Mouse (Mus musculus): Measurements from ENCODE around the gene Rnf149. TPM values are rescaled to one million over a fixed set of nuclear protein-coding genes. Genes with fewer than 3 reads are reported as not detected.
A peak's percentile ranks its signal among the peaks of the same experiment; 100 is the strongest.
"Not testable (repeated sequence)": the region's sequence is repeated elsewhere in the genome, so short reads cannot be mapped to it uniquely, and the experiment has no call there.

Gene Rnf149
- 22.1 and 22.5 TPM in 2 replicates for polyA plus RNA-seq (2012; rRNA removed)

DNA sequence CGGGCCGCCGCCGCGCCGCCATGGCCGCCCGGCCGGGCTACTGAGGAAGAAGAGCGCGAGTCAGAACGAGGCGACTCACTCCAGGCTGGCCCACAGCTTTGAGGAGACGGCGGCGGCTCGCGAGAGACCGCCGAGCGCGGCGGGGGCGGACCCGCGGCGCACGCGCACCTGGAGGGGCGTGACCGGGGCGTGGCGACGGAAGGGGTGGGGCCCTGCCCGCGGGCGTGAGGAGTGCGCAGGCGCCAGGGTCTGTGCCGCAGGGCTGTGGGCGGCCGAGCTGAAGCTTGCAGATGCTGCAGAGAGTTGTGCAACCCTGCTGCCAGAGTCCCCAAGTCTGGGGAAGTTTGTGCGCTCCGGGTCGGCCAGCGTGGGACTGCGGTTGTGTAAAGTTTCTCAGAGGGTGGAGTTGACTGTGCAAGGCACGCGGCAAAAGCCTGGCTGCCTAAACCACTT lies at the start of gene Rnf149:
Gene Rnf149, minus strand, starts transcription at position 153 of the 453 bp plus-strand sequence.
- DNase-seq (ENCODE audit: low spot score), result peak; percentile 98

- no peak for DNase-seq (ENCODE audit: low spot score)
These were observed 48.3 kb upstream of the Rnf149 start for GRCm38 (mm10) chr1:39625491-39625890.

GRCm38 (mm10) chr1:39623729-39624128 lies 46.5 kb upstream of the Rnf149 start:
- DNase-seq (ENCODE audit: low spot score), result no peak

DNA sequence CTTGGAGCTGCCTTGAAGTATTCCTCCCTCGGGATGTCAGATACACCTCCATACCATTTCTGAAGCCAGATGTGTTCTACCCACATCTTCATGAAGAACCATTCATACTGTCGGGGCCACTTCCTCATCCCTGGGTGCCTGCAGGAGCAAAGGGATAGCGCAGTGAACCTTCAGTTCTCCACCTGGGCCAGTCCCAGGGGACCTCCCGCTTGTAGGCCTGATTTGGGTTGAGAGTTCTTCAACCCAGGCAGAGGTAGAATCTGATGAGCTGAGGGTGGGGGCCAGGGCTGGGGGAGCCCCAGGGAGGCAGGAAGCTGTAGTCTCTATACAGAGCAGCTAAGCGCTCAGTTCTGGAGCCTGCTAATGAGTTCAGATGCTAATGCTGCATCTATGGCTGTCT lies 45.9 kb upstream of the Rnf149 start:
- no peak for DNase-seq (ENCODE audit: low spot score)

DNA sequence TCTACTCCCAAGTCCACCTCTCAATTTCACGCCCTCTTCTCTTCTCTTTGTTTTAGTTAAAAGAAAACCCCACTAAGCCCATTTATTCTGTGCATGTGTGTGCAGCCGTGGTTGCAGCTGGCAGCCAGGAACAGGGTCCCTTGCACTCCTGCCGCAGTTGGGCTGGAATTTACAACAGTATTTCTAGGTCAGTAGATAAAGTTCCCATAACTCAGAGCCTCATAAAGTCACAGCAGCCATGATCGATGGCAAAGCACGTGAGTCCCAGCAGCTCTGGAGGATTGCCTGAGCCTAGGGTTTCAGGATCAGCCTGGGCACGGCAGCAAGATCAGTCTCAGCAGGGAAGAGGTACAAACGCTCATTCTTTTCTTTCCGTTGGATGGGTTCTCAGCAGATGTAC lies 41.3 kb upstream of the Rnf149 start:
- DNase-seq (ENCODE audit: low spot score), result no peak

- DNase-seq (ENCODE audit: low spot score), result no peak
These were observed 38.3 kb upstream of the Rnf149 start for GRCm38 (mm10) chr1:39615526-39615925.

GRCm38 (mm10) chr1:39614462-39615279 lies 37.5 kb upstream of the Rnf149 start:
- peak; percentile 27 for DNase-seq (ENCODE audit: low spot score)

- no peak for DNase-seq (ENCODE audit: low spot score)
These were observed 35.9 kb upstream of the Rnf149 start for GRCm38 (mm10) chr1:39613061-39613460.

- DNase-seq (ENCODE audit: low spot score), result no peak
These were observed 35.3 kb upstream of the Rnf149 start for GRCm38 (mm10) chr1:39612491-39612890.

- no peak for DNase-seq (ENCODE audit: low spot score)
These were observed 31.3 kb upstream of the Rnf149 start for GRCm38 (mm10) chr1:39608534-39608933.

- no peak for DNase-seq (ENCODE audit: low spot score)
These were observed 25.3 kb upstream of the Rnf149 start for GRCm38 (mm10) chr1:39602477-39602876.

DNA sequence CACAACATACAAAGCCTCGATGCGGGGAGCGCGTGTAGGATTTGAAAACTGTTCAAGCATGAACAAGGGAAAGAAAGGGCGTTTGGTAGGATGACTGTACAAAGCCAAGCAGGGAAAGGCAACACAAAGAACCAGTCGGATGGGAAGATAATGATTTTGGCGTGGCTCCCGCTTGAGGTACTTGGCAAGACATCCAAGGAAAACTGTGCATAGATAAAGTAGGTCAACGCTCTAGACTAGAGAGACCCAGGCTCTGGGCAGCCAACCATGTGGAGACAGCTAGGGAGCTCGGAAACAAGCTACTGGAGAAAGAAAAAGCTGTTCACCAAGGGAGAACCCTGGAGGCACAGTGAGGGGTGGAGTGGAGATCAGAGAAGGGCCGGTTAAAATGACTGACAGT lies 21.5 kb upstream of the Rnf149 start:
- no peak for DNase-seq (ENCODE audit: low spot score)

GRCm38 (mm10) chr1:39597135-39597534 lies 19.9 kb upstream of the Rnf149 start:
- DNase-seq (ENCODE audit: low spot score), result not testable (repeated sequence)

DNA sequence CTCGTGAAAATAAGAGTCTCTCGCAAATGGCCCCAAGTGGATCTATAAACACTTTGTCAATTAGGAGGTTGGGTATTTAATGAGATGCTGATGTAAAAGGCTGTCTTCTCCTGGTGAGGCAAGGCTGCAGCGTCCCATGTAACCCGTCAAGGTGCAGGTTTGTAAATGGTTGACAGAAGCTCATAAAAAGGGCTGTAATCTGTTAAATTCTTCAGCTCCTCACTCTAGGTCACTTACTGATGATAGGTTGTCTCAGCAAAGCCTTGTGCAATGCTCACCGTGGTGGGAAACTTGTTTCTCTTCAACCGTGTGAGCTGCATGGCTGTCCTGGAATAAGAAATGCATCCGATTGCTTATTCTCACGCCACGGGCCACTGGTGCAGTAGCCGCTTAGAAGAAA lies 16.6 kb upstream of the Rnf149 start:
- DNase-seq (ENCODE audit: low spot score), result no peak

- DNase-seq (ENCODE audit: low spot score), result no peak
These were observed 14.9 kb upstream of the Rnf149 start for GRCm38 (mm10) chr1:39592090-39592489.

DNA sequence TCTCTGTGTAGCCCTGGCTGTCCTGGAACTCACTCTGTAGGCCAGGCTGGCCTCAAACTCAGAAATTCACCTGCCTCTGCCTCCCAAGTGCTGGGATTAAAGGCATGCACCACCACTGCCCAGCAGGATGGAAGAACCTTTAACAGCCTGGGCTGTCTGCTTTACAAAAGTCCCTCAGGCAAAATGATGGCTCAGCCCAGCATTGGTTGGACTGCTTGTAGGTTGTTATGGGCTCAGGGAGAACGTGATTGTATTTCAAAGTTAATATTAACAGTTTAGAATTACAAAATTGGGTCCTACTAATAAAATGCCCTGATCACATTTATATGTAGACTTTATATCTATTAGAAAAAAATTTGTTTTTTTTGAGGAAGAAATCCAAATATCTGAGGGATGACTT lies 14.4 kb upstream of the Rnf149 start:
- DNase-seq (ENCODE audit: low spot score), result not testable (repeated sequence)

DNA sequence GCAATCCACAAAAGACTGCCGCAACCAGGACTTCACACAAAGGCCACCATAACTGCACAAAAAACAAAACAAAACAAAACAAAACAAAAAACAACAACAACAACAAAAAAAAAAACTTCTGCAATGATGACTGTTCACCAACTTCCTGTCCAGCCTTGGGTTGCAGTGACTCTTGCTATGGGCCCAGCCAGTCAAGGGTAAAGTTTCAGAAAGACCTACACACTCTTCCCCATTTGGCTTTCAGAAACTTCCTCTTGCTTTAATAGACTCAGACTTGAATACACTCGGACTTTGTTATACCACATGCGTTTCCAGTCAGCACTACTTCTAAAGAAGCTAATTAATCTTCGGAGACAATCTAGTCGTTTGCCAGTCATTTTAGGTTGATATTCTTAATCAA lies 13.0 kb upstream of the Rnf149 start:
- DNase-seq (ENCODE audit: low spot score), result no peak

DNA sequence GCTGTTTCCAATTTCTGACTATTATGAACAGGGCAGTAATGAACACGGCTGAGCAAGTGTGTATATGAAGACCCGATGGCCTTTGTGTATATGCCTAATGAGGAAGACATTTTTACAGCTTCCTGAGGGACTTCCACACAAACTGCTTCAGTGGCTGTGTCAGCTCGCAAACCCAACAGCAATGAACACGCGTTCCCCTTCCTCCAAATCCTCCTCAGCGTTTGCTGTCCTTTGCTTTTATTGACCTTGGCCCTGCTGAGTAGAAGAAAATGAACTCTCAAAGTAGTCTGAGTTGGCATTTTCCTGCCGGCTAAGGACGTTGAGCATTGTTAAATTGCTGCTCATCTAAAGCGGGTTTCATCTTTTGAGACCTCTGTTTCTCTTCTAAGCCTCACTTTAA lies 8.2 kb upstream of the Rnf149 start:
- no peak for DNase-seq (ENCODE audit: low spot score)

- DNase-seq (ENCODE audit: low spot score), result no peak
These were observed 6.0 kb upstream of the Rnf149 start for GRCm38 (mm10) chr1:39583173-39583572.

GRCm38 (mm10) chr1:39581215-39581614 lies 4.0 kb upstream of the Rnf149 start:
- no peak for DNase-seq (ENCODE audit: low spot score)

DNA sequence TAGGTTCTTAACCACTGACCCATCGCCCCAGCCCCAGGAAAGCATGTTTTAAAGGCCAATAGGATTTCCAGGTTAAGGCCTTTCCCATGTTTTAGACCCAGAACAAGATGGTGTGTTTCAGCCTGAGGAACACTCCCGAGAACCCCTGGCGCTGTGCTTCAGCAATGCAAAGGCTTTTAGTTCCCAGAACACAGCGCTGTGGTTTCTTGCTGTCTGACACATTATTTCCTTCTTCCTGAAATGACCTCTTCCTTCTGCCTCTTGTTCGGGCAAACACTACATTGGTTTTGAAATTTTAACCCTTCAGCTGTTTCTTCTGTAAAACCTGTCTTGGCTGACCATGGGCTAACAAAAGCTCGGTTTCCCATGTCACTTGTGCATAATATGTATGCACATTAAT lies 1.9 kb upstream of the Rnf149 start:
- no peak for DNase-seq (ENCODE audit: low spot score)

DNA sequence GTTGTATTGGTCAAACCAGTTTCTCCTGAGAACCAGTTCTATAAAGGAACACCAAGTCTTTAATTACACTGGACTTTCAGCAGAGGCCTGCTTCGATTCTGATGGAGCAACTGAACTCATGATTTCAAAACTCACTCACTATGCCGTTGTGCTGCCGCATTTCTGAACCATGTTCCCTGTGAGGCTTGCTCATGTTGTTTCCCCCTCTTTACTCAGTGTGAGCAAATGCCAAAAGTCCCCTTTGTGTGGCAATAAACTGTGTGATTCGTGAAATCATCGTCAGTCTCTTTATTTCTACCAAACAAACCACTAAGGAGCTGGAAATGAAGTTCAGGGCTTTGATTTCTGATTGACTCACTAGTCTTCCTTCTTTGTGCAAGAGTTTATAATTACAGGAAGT lies 1.2 kb upstream of the Rnf149 start:
- no peak for DNase-seq (ENCODE audit: low spot score)

GRCm38 (mm10) chr1:39576431-39577243 lies 568 bp downstream of the Rnf149 start:
- peak; percentile 61 for DNase-seq (ENCODE audit: low spot score)

Measured in urinary bladder, adult 2 months (tissue).